Mouse (Mus musculus): ENCODE measurements at regions not wholly inside any gene's neighbourhood (a gene's known extent, or its start where the extent isn't known, plus 50 kb on each side); places are given as distances from the start of the nearest gene placed in this dataset.

- DNase-seq (ENCODE audit: low spot score): no peak
Measured at GRCm38 (mm10) chr9:120628794-120629560, 57.7 kb downstream of the Rpl14 start.

- DNase-seq (ENCODE audit: low spot score): no peak
Measured at GRCm38 (mm10) chr9:120629609-120630008, 58.4 kb downstream of the Rpl14 start.

- no peak for DNase-seq (ENCODE audit: low spot score)
Measured at GRCm38 (mm10) chr9:120632821-120633220, 61.6 kb downstream of the Rpl14 start.

- no peak for DNase-seq (ENCODE audit: low spot score)
Measured at GRCm38 (mm10) chr9:120642656-120643055, 71.4 kb downstream of the Rpl14 start.

- DNase-seq (ENCODE audit: low spot score): no peak
Measured at GRCm38 (mm10) chr9:120643371-120643770, 72.1 kb downstream of the Rpl14 start.

GRCm38 (mm10) chr9:120645776-120646175 is 74.5 kb downstream of the Rpl14 start:
- DNase-seq (ENCODE audit: low spot score): no peak

GRCm38 (mm10) chr9:120646806-120647667 is 75.8 kb downstream of the Rpl14 start:
- DNase-seq (ENCODE audit: low spot score): no peak

GRCm38 (mm10) chr9:120647668-120647955 is 76.4 kb downstream of the Rpl14 start:
- no peak for DNase-seq (ENCODE audit: low spot score)

- DNase-seq (ENCODE audit: low spot score): no peak
Measured at GRCm38 (mm10) chr9:120652733-120653132, 81.5 kb downstream of the Rpl14 start.

GRCm38 (mm10) chr9:120653170-120653569 is 81.9 kb downstream of the Rpl14 start:
- DNase-seq (ENCODE audit: low spot score): no peak

- DNase-seq (ENCODE audit: low spot score): no peak
Measured at GRCm38 (mm10) chr9:120654736-120655135, 83.5 kb downstream of the Rpl14 start.

GRCm38 (mm10) chr9:120656976-120657375 is 85.7 kb downstream of the Rpl14 start:
- no peak for DNase-seq (ENCODE audit: low spot score)

- DNase-seq (ENCODE audit: low spot score): no peak
Measured at GRCm38 (mm10) chr9:120657786-120658185, 86.5 kb downstream of the Rpl14 start.

- no peak for DNase-seq (ENCODE audit: low spot score)
Measured at GRCm38 (mm10) chr9:120658576-120658975, 87.3 kb downstream of the Rpl14 start.

GRCm38 (mm10) chr9:120661226-120661625 is 90.0 kb downstream of the Rpl14 start:
- no peak for DNase-seq (ENCODE audit: low spot score)

GRCm38 (mm10) chr9:120661641-120662227 is 90.5 kb downstream of the Rpl14 start:
- no peak for DNase-seq (ENCODE audit: low spot score)

- no peak for DNase-seq (ENCODE audit: low spot score)
Measured at GRCm38 (mm10) chr9:120663181-120663580, 91.9 kb downstream of the Rpl14 start.

GRCm38 (mm10) chr9:120664086-120664485 is 92.8 kb downstream of the Rpl14 start:
- no peak for DNase-seq (ENCODE audit: low spot score)

GRCm38 (mm10) chr9:120672452-120672851 is 101.2 kb downstream of the Rpl14 start:
- DNase-seq (ENCODE audit: low spot score): no peak

- no peak for DNase-seq (ENCODE audit: low spot score)
Measured at GRCm38 (mm10) chr9:120674855-120675254, 103.6 kb downstream of the Rpl14 start.

GRCm38 (mm10) chr9:120675371-120676150 is 104.3 kb downstream of the Rpl14 start:
- no peak for DNase-seq (ENCODE audit: low spot score)

- DNase-seq (ENCODE audit: low spot score): no peak
Measured at GRCm38 (mm10) chr9:120676301-120676700, 105.1 kb downstream of the Rpl14 start.

Measured in urinary bladder, adult 2 months (tissue).